Mouse (Mus musculus): Measurements from ENCODE around the gene Pik3cb. TPM values are rescaled to one million over a fixed set of nuclear protein-coding genes. Genes with fewer than 3 reads are reported as not detected.

Pik3cb gene
- polyA plus RNA-seq, 1 experiment from 2014 or later, result 4.1 TPM

GRCm38 (mm10) chr9:99057751-99058150 lies 82.7 kb downstream of the Pik3cb start:
- 53% methylated on average over 3 of the region's 3 CpGs for WGBS
- no peak for ATAC-seq

GRCm38 (mm10) chr9:99049760-99050159 lies 90.7 kb downstream of the Pik3cb start:
- no peaks in the 10 kb centered on the region for H3K4me1 ChIP-seq (ENCODE audit: insufficient read depth, low read depth, low read length)
- TF ChIP-seq EP300 (IDR thresholded peaks at IDR 0.05), result no peak
- no peaks in the 10 kb centered on the region for H3K9me3 ChIP-seq (ENCODE audit: low read length)
- DNase-seq (ENCODE audit: low spot score) (peak; percentile 11), ATAC-seq (peak; percentile 9; the same call in 1 of the 2 replicates)
- H3K27me3 ChIP-seq (replicated peaks; ENCODE audit: insufficient read depth, low read length), result no peaks in the 10 kb centered on the region
- H3K9ac ChIP-seq (replicated peaks; ENCODE audit: low read depth), result no peak overlapping the region
- no peak overlapping the region for H3K4me3 ChIP-seq (ENCODE audit: low read depth, low read length)
- H3K4me2 ChIP-seq (replicated peaks; ENCODE audit: low read depth, low read length), result no peak overlapping the region
- H3K27ac ChIP-seq (ENCODE audit: low read length), result no peak overlapping the region
- no peaks in the 10 kb centered on the region for H3K36me3 ChIP-seq (ENCODE audit: insufficient read depth, low read length)
- WGBS, result 53% methylated on average over 6 of the region's 6 CpGs

More at GRCm38 (mm10) chr9:99057751-99058150, 82.7 kb downstream of the Pik3cb start:
- no peak for DNase-seq (ENCODE audit: low spot score)
- Histone ChIP-seq H3K9me3 (ENCODE audit: low read length) (no peaks in the 10 kb centered on the region), H3K4me2 (replicated peaks; ENCODE audit: low read depth, low read length) (no peak overlapping the region), H3K27me3 (replicated peaks; ENCODE audit: insufficient read depth, low read length) (no peaks in the 10 kb centered on the region), H3K27ac (ENCODE audit: low read length) (no peak overlapping the region), H3K4me3 (ENCODE audit: low read depth, low read length) (no peak overlapping the region), H3K9ac (replicated peaks; ENCODE audit: low read depth) (no peak overlapping the region), H3K4me1 (ENCODE audit: insufficient read depth, low read depth, low read length) (no peaks in the 10 kb centered on the region), H3K36me3 (ENCODE audit: insufficient read depth, low read length) (no peaks in the 10 kb centered on the region)
- TF ChIP-seq CTCF (IDR thresholded peaks at IDR 0.05), result no peak
- no peak for TF ChIP-seq EP300 (IDR thresholded peaks at IDR 0.05)

GRCm38 (mm10) chr9:99048724-99049250 lies 91.6 kb downstream of the Pik3cb start:
- H3K27ac ChIP-seq (ENCODE audit: low read length), result no peak overlapping the region
- H3K27me3 ChIP-seq (replicated peaks; ENCODE audit: insufficient read depth, low read length), result no peaks in the 10 kb centered on the region
- WGBS, result 39% methylated on average over 1 of the region's 1 CpGs

GRCm38 (mm10) chr9:99044761-99045160 lies 95.7 kb downstream of the Pik3cb start:
- Histone ChIP-seq H3K27me3 (replicated peaks; ENCODE audit: insufficient read depth, low read length) (no peaks in the 10 kb centered on the region), H3K4me3 (ENCODE audit: low read depth, low read length) (no peak overlapping the region), H3K9me3 (ENCODE audit: low read length) (no peaks in the 10 kb centered on the region), H3K4me1 (ENCODE audit: insufficient read depth, low read depth, low read length) (no peaks in the 10 kb centered on the region), H3K9ac (replicated peaks; ENCODE audit: low read depth) (no peak overlapping the region), H3K4me2 (replicated peaks; ENCODE audit: low read depth, low read length) (no peak overlapping the region), H3K36me3 (ENCODE audit: insufficient read depth, low read length) (peaks cover 2% of the 10 kb centered on the region; the same call in 1 of the 2 replicates), H3K27ac (ENCODE audit: low read length) (no peak overlapping the region)
- TF ChIP-seq EP300 (IDR thresholded peaks at IDR 0.05) (no peak), CTCF (IDR thresholded peaks at IDR 0.05) (no peak)
- ATAC-seq (no peak), DNase-seq (ENCODE audit: low spot score) (no peak)
- 82% methylated on average over 8 of the region's 8 CpGs for WGBS

More at GRCm38 (mm10) chr9:99048724-99049250, 91.6 kb downstream of the Pik3cb start:
- no peaks in the 10 kb centered on the region for H3K36me3 ChIP-seq (ENCODE audit: insufficient read depth, low read length)
- H3K9ac ChIP-seq (replicated peaks; ENCODE audit: low read depth), result no peak overlapping the region
- H3K4me2 ChIP-seq (replicated peaks; ENCODE audit: low read depth, low read length), result no peak overlapping the region
- ATAC-seq (peak; percentile 65; the same call in 1 of the 2 replicates), DNase-seq (ENCODE audit: low spot score) (peak; percentile 71)
- TF ChIP-seq EP300 (IDR thresholded peaks at IDR 0.05) (no peak), CTCF (IDR thresholded peaks at IDR 0.05) (no peak)
- no peaks in the 10 kb centered on the region for H3K4me1 ChIP-seq (ENCODE audit: insufficient read depth, low read depth, low read length)
- H3K9me3 ChIP-seq (ENCODE audit: low read length), result no peaks in the 10 kb centered on the region
- H3K4me3 ChIP-seq (ENCODE audit: low read depth, low read length), result no peak overlapping the region

DNA sequence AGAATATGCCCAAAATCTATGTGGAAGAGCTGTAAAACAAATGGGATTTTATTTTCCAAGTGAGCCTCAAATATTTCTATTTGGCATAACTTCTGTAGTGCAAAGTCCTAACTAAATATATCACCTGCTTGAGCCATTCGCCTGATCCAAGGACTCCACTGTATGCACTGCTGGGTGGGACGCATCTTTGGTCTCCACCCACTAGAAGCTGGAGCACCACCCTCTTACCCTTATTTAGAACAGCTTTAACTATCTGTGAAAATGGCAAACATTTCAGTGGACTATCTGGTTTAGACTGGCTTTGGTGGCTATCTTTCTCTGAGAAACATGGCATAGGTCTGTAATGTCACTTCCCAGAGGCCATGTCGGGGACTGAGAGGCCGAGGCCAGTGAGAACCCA lies 97.8 kb downstream of the Pik3cb start:
- no peak overlapping the region for H3K4me2 ChIP-seq (replicated peaks; ENCODE audit: low read depth, low read length)
- TF ChIP-seq CTCF (IDR thresholded peaks at IDR 0.05), result no peak
- TF ChIP-seq EP300 (IDR thresholded peaks at IDR 0.05), result no peak
- no peak overlapping the region for H3K9ac ChIP-seq (replicated peaks; ENCODE audit: low read depth)
- ATAC-seq (no peak), DNase-seq (ENCODE audit: low spot score) (no peak)
- no peaks in the 10 kb centered on the region for H3K9me3 ChIP-seq (ENCODE audit: low read length)
- H3K27me3 ChIP-seq (replicated peaks; ENCODE audit: insufficient read depth, low read length), result no peaks in the 10 kb centered on the region
- 86% methylated on average over 4 of the region's 4 CpGs for WGBS
- H3K4me1 ChIP-seq (ENCODE audit: insufficient read depth, low read depth, low read length), result no peaks in the 10 kb centered on the region
- H3K36me3 ChIP-seq (ENCODE audit: insufficient read depth, low read length), result peaks cover 3% of the 10 kb centered on the region; the same call in 1 of the 2 replicates
- H3K27ac ChIP-seq (ENCODE audit: low read length), result no peak overlapping the region
- no peak overlapping the region for H3K4me3 ChIP-seq (ENCODE audit: low read depth, low read length)

DNA sequence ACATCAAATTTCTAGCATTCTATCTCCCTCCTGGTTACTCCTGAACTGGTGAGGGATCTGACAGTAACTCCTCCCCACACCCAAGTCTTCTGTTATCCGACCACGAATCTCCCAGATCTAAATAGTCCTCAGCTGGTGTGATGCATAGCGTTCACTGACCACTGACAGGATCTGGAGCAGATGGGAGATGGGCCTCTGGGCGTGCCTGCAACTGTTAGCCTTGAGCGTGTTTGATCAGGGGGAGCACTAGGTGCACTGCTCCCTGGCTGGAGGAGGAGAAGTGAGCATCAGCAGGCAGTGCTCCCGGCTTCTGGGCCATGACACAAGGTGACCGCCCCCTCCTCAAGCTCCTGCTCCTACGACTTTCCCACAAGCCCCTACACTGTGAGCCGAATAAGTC lies 98.4 kb downstream of the Pik3cb start:
- H3K27ac ChIP-seq (ENCODE audit: low read length), result no peak overlapping the region
- ATAC-seq (no peak), DNase-seq (ENCODE audit: low spot score) (no peak)
- no peak overlapping the region for H3K4me3 ChIP-seq (ENCODE audit: low read depth, low read length)
- no peak for TF ChIP-seq EP300 (IDR thresholded peaks at IDR 0.05)
- no peak for TF ChIP-seq CTCF (IDR thresholded peaks at IDR 0.05)
- no peak overlapping the region for H3K9ac ChIP-seq (replicated peaks; ENCODE audit: low read depth)
- H3K4me2 ChIP-seq (replicated peaks; ENCODE audit: low read depth, low read length), result no peak overlapping the region
- peaks cover 3% of the 10 kb centered on the region; the same call in 1 of the 2 replicates for H3K36me3 ChIP-seq (ENCODE audit: insufficient read depth, low read length)
- no peaks in the 10 kb centered on the region for H3K9me3 ChIP-seq (ENCODE audit: low read length)
- H3K27me3 ChIP-seq (replicated peaks; ENCODE audit: insufficient read depth, low read length), result no peaks in the 10 kb centered on the region
- H3K4me1 ChIP-seq (ENCODE audit: insufficient read depth, low read depth, low read length), result no peaks in the 10 kb centered on the region
- WGBS, result 63% methylated on average over 9 of the region's 9 CpGs
